Mouse (Mus musculus): ENCODE results near the gene Stox2.

DNA sequence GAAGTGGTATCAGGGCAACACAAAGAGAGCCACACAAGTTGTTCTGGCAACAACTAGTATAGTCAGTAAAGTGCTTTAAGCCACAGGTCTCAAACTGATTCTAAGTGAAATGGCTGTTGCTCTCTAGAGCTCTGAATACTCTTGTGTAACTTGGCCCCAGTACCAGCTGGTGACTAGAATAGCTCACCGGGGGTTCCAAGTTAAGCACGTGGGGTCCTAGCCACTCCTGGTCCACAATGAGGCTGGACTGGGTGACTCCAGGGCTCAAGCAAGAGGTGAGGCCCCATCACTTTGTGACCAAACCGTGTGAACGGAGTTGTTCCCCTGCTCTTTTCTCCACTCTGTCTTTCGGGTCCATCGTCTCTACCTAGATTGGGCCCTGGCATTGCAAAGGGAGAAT is 8.2 kb downstream of the Stox2 start:
- no peak for TF ChIP-seq CTCF (conservative IDR thresholded peaks at IDR 0.05; ENCODE audit: insufficient read depth, insufficient read length, low read depth, low read length)
- no peak for TF ChIP-seq POLR2A (IDR thresholded peaks at IDR 0.05; ENCODE audit: low read depth, low read length)
